Mouse (Mus musculus) heart, postnatal 25 days (tissue): ENCODE measurements around the gene Neurog1. TPM values are rescaled to one million over a fixed set of nuclear protein-coding genes. Genes with fewer than 3 reads are reported as not detected.

Experiments
- DNase-seq: peaks from one replicate; pipeline ENCODE4 v3.0.0; 2022; ENCODE audit warnings: low spot score
- intact Hi-C: fragments of 180-260 bp; cut with DNase I; formaldehyde crosslinking; loops from one replicate; pipeline ENCODE4 v1.15.1; 2025
- total RNA-seq, 2 experiments: library from RNA; stranded (reverse); gene quantifications; 2 replicates each; pipeline ENCODE4 v1.2.3; 2021

Neurog1 gene
- total RNA-seq, 2 experiments from 2014 or later = not detected

DNA sequence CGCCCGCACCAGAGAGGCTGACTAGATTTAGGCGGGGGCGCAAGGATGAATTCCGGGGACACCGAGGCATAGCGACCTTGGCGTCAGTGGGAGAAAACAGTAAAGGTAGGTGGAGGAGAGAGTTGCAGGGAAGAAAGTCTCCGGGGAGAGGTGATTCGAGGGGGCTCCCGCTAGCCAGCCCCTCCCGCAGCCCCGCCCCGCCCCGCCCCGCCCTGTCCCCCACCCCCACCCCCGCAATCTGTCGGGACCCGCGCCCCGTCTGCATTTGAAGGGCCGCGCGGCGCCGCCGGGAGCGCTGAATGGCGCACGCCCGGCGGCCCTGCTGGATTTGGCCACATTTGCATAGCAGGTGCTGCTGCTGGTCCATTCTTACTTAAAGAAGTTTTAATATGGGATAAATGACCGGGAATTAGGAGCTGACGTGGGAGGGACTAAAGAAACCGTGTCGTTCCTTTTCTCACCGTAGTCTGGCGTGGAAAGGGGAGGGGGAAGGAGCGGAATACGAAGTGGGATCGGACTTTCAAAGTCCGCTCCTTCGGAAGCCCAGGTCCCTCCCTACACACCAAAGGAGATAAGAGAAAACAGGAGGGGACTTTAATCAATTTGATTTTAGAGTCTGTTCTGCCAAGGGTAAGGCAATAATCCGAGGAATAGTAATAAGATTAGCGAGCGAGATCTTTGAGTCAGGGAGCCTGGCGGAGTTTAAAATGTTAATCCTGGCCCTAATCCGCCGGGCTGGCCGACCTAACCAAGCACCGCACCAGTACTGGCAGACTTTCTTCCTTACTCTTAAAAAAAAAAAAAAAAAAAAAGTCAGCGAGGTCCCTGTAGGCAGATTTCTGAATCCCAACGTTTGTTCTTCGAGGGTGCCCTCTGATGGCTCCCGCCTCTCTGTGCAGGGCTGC, 7.3 kb upstream of the Neurog1 start:
- DNase-seq = no peak
- intact Hi-C loops = no loop called here

DNA sequence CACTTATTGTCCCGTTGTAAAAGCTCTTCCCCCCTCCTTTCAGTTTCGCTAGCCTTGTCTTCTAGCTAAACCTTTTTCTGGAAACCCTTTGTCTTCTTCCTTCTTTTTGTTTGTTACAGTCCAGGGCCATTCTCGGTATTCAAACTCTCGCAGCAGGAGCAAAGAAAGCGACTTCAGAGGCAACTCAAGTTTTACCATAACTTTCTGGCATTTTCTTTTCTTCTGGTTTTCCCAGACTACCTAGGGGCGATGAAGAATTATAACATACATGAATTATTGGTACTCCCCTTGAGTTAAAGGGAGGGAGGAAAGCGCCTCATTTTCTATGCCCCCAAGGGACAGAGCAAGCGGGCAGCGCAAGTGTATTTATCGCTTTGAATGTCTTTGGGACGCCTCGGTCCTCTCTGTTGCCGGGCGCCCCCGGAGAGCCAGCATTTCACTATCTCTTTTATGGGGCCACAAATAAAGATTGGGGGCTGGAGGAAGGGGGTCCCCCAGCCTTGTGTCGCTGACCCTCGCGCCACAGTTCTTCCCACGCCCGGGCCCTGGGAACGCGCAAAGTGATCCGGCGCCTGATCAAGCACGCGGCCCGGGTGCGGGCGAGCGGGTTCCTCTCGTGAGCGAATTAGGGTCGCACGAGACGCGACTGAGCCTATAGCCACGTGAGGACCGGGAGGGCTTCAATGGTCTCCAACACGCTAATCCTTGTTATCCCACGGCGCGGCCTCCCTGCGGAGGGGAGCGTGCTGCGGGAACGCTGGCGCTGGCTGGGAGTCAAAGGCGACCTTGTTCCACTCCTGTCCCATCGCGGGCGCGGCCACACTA, 6.4 kb upstream of the Neurog1 start:
- intact Hi-C loops = no loop called here
- no peak for DNase-seq

DNA sequence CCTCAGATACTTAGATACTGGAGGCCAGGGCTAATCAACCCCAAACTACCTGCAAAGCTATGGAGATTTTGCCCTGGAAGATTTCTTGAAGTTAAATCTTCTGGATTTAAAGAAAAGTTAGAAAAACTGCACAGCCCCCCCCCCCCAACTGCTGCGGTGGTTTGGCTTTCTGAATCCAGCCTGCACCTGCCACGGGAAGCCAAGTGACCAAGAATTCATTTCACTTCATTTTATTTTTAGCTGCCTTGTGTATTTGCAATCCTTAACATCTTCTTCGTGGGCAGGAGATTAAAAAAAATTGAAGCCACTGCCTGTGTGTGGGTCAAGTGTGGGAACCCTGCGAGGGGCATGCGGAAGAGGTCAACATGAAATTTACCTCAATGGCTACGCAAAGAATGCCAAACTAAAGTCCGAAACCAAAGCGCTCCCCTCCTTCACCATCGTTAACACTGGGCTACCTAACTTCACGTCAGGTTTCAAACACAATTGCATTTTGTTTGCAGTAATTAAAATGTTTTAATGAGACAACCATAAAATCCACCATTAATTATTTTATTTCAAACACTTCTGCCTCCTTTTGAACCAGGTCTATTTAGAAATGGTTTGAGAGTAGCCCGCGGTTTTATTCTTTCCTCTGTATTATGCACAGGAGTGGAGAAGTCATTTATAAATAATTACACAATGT, 5.6 kb upstream of the Neurog1 start:
- intact Hi-C loops = no loop called here

DNA sequence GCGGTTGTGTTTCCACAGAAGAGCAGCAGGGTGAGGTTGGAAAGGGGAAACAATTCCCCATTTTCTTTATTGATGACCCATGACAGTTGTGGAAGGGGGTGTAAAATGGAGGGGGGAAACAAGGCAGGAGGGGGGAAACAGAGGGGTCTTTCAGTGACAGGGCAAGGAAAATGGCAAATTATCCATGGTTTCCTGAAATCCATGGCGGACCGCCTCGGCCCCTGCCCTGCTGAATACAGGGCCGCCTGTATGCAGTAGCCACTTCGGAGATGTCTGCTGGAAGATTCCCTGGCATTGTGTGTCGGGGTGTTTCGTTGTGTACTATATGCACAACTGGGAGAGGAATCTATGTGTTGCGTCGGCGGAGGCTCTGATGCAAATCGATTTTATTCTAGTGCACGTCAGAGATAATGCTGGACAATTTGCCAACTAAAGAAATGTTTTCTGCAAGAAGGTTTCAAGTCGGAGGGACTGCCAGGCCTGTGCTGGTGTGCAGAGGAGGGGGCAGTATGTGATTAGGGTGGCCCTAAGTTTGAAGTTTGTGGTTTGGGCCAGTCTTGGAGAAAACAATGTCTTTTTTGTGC, 4.8 kb upstream of the Neurog1 start:
- intact Hi-C loops = no loop called here
- DNase-seq = no peak

More for the DNA sequence above, 5.6 kb upstream of the Neurog1 start:
- no peak for DNase-seq

DNA sequence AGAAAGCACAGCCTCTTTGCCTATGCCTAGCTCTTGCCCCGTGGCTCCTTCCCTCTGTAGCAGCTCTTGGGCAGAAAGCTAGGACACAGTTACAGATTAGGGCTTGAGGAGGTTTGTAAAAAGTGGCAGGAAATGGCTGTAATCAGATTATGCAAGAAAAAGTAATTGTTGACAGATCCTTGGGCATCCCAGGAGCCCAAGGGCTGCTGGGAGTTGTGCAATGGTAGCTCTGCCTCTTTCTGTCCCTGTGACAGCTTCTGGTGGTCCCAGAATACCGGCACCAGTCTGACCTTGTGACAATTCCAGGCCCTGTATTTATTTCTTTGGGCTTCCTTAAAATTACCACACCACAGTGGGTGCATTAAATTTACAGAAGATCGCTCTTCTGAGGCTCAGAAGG, 1.4 kb upstream of the Neurog1 start:
- intact Hi-C loops = no loop called here
- no peak for DNase-seq

DNA sequence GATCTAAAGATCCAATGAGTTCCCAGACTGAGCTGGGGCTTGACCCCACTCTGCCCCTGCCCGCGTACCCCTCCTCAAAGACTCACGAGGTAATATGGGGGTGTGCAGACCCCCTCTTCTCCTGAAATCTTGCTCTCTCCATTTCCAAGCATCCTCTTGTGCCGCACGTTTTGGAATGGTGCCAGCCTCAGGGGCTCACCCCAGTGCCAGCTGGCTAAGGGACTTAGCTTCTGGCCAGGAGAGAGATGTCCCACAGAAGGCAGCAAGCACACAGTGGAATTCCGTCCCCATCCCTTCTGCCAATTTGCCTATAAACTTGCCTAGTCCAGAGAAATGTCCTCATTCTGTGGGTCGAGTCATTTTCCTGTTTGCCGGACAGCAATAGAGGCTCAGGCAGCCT, 820 bp upstream of the Neurog1 start:
- no peak for DNase-seq
- intact Hi-C loops = no loop called here

DNA sequence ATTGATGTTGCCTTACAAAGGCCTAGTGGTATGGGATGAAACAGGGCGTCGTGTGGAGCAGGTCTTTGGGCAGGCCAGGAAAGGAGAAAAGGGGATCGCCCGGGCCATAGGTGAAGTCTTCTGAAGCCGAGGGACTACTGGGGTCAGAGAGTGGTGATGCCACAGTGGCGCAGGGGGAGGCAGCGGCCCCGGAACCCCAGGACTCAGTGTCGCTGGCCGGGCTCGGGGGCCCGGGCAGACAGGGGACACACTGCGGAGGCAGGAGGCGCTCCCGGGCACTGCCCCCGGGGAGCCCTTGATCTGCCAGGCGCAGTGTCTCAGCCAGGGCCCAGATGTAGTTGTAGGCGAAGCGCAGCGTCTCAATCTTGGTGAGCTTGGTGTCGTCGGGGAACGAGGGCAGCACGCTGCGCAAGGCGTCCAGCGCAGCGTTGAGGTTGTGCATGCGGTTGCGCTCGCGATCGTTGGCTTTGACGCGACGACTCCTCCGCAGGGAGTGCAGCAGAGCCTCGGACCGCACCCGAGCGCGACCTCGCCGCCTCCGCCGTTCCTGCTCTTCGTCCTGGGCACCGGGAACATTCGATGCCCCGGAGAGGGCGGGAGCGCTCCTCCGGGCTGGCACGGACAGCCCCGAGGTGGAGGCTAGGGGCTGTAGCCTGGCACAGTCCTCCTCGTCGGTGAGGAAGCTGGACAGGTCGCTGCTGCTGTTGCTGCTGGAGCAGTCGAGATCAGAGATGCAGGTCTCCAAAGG, 613 bp downstream of the Neurog1 start:
- intact Hi-C loops = no loop called here

DNA sequence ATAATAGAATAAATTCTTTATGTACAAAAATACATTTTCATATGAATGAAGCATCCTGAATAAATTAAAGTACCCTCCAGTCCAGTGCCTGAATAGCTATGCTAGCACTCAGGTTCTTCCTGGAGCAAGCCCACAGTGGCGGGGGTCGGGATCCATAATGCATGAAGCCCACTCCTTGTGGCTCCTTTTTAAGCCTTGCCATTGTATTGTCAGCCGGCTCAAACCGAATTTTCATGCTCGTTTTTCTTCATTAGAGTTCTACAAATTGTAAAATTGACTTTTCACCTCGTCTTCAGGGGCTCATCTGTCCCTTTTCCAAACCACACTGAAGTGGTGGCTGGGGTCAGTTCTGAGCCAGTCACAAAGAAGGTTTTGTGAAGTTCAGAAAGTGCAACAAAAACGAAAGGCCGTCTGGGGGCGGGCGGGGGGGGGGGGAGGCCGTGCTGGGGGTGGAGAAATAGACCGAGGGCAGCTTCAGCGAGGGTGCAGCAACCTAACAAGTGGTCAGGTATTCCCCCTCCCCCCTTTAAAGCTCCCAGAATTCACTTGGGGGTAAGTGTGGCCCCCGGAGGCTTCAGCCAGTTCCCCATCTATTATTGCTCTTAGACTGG, 1.3 kb downstream of the Neurog1 start:
- no peak for DNase-seq
- intact Hi-C loops = no loop called here

More for the DNA sequence above, 613 bp downstream of the Neurog1 start:
- no peak for DNase-seq

DNA sequence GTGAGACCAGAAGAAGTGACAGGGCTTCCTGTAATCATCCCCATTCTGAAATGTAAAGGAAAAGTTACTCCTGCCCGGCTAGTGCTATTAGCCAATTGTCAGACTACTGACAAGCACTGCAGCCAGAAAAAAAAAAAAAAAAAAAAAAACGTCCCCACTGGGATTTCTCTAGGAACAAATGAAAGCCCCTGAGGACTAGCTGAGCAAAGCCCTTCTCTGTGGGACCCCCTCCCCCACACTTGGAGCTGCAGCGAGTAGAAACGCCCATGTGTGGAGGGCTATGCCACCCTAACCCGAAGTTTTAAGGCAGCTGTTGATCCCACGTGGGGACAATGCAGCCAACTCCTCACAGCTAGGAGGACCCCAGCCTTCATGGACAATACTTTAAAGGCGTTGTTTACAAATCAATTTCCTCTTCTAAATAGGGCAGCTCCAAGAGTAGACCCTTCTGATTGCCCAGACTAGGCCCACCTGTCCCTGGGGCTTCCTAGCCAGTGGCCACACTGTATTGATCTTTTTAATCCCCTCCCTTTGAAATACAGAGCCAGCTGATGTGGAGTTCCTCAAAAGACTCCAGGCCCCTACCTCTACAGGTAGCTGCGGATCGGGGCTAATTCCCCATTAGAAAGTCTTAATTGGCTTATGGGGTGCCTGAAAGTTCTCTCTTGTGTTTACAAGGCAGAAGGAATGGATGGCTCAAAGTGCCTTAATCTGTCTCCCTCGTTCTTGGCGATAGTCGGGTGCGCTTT, 2.2 kb downstream of the Neurog1 start:
- DNase-seq = no peak
- intact Hi-C loops = no loop called here

DNA sequence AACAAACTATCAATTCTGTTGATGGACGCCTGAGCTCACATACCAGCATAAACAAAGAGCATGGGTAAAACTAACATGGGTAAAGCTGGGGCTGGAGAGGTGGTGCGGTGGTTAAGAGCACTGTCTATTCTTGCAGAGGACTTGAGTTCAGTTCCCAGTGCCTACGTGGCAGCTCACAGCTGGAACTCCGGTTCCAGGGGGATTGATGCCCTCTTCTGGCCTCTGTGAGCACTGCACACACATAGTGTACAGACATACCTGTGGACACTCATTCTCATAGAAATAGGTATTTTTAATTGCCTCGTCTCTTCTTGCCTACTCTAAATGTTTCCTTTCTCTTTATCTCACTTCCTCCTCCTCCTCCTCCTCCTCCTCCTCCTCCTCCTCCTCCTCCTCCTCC, 8.9 kb downstream of the Neurog1 start:
- DNase-seq = no peak
- intact Hi-C loops = no loop called here

DNA sequence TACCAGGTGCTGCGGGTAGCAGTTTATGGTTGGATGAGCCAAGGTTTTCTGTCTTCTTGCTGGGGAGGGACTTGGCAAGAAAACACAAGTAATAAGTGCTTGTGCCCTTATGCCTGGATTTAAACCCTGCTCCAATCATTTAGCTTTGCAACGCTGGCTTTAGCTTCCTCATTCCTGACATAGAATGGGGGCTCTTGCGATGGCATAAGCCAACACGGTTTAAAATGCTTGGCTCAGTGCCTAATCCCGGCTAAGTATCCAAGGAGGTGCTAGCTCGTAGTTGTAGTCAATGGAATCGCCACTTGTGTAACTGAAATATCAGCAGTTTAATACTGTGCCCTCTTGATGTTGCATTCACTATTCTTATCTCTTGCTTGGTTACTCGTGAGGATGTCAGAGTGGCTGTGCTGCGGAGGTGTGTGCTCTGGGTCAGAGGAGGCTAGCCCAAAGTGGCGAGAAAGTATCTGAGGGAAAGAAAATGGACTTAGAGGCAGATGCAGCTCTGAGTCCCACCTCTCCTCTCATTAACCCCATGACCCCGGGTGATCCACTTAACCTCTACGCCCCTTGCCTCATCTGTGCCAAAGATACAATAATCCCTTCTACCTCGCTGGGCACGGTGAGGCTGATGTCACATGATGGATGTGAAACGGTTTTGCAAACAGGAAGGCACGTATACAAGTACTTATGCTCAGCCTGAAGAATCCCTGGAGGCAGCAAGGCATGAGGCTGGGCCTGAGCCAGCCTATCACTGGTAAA, 11.8 kb downstream of the Neurog1 start:
- intact Hi-C loops = no loop called here
- no peak for DNase-seq

DNA sequence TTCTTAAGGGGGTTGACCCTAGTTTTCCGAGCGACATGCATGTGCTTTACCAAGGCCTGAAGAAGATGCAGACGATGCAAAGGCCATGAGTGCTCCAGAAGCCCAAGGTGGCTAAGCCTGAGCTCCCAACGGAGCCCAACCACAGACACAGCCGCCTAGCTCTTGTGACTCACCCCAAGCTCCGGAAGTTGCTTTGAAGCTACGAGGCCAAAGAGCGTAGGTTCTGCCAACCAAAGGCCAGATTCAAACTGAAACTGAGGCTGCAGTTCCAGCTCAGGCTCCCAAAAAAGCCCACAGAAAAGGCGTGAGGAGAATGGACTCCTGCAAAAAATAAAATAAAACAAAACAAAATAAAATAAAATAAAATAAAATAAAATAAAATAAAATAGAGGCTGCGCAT, 14.1 kb downstream of the Neurog1 start:
- intact Hi-C loops = no loop called here
- DNase-seq = no peak

DNA sequence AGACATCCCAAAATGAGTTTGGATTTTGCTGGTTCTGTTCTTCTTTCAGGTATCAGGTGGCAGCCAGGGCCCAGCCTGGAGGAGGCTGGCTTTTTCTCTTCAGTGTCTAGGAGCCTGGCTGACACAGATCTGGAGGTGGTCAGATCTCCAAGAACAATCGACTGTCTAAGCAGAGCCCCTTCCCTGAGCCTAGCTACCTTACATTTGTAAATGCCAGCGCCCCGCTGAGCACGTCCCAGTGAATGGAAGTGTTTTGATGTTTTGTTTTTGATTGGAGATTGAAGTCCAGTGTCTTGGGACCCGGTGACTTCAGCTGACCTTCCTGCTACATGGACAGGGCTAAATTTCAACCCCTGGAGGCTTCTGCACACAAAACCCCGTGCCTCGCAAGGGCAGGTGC, 15.8 kb downstream of the Neurog1 start:
- intact Hi-C loops = no loop called here
- DNase-seq = no peak

DNA sequence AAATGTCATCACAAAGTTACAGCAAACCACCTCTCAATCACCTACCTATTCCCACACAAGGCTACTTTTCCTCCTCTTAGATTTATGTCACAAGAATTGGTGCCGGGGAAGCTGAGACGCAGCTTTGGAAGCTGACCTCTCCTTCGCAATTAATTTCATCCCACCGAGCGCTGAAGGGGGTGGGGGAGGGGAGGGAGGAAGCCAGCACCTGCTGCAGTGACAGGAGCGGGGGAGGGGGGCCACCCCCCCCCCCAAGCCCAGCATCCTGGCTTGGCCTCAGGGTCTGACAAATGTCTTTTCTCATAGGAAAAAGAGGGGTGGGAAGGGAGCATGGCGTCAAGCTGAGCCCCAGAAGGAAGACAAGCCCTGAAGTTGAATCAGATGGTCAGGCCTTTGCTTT, 23.2 kb downstream of the Neurog1 start:
- intact Hi-C loops = no loop called here
- no peak for DNase-seq

DNA sequence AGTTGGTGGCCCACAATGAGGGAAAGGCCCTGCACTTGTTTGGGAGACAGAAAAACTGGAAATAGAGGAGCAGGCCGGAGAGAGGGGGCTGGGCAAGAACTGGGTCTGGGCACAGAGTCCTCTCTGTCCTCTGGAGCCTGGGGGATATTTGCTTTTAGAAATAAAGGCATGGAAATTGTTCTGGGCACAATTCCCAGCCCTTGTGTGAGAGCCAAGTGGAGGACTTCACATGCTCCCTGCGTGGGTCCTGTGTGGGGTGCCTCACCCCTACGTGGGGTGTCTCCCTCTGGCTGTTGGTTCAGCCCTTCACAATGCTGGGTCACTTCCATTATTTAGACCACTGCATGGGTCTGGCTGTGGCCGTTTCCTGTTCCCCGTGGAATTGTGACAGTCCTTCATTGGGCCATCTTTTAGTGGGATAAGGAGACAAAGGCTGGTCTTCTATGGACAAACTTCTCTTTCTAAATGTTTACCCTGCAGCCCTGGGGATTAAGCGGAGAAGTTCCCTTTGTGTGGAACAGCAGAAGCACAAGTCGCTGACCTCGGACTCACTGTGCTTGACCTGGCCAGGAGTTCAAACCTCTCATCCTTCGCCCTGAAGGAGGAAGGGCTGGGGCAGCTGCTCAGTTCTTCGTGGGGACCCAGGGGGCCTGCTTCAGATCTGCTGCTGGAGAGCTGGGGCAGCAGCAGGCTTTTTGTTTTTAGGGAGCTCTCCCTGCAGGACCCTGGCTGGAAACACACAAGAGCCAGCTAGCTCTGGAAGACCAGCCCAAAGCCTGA, 25.6 kb downstream of the Neurog1 start:
- intact Hi-C loops = no loop called here
- DNase-seq = no peak

DNA sequence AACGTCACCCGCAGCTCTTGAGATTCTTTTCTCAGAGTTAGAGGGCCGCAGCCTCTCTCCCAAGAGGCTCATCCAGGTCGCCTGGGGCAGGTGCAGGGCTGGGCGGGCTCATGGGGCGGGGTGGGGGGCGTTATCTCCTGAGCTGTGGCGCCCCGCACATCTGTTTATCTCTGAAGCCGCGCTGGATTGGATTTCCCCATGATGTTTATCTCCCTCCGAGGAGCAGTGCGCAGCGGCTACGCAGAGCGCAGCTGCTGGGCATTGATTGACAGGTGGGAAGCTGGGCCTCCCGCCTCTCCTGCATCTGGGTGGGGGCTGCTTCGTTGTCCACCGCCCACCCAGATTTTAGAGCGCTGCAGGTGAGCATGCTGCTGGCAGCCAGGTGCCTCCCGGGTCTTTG, 28.3 kb downstream of the Neurog1 start:
- intact Hi-C loops = no loop called here
- DNase-seq = no peak

DNA sequence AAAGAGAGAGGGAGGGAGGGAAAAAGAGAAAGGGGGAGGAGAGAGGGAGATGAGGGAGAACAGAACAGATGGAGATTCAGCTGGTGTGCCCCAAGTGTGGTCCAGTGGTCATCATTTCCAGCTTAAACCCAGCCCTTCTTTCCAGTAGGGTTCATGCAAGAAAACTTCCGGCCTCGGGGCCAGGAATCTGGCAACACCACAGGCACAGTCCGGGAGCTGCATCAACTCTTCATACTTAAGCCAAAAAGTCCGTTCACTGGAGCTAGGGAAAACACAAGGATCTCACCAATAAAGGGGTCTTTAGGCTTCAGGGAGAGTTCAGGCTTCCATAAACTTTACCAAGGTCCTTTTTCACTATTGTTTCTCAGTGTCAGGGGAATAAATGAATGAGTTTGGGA, 29.1 kb downstream of the Neurog1 start:
- no peak for DNase-seq
- intact Hi-C loops = no loop called here
